8 mouse cellular contexts compared by ENCODE assay signal in genomic region chr9:120377726-120378125, GRCm38 (mm10).
DNase-seq lines count a peak whose midpoint lies in the region; ATAC-seq and TF ChIP-seq lines count a peak whose summit lies in the region.
"Had no signal": no experiment of that assay in that cellular context is flagged by ENCODE, and none has a peak within 500 bp of the region (broad histone marks: within the 10 kb centered on the region; RNA-seq: fewer than 3 reads in every experiment).

No protein-coding gene starts in this region.

- DNase-seq in left cerebral cortex, adult 18-20 months (ENCODE audit: low spot score in 2 of 2): peak; percentile 49 to 68
- DNase-seq in left cerebral cortex, postnatal 36 days (ENCODE audit: low spot score in 2 of 2): no peak
- DNase-seq in Muller cell, postnatal 12 days (ENCODE audit: inconsistent ontology term): peak; percentile 49
- DNase-seq in brain, adult 2 months (ENCODE audit: low read depth, low spot score): peak; percentile 85
- peak; percentile 67 for DNase-seq in forelimb bud, embryonic 11.5 days (ENCODE audit: low read depth, low spot score)
- peak in 2 of 3 experiments; percentile 2 to 7 for DNase-seq in liver, embryonic 14.5 days (ENCODE audit: low read depth in 3 of 3, low spot score in 3 of 3)
- DNase-seq in retina, postnatal 1 day: peak; percentile 77

- H3K4me3 ChIP-seq in liver, embryonic 14.5 days (ENCODE audit: insufficient read depth in 1 of 2, low read depth in 2 of 2, low read length in 2 of 2): no peak overlapping the region
- H3K4me3 ChIP-seq: neural tube, embryonic 12.5 days had no signal

- peak; percentile 76 for TF ChIP-seq CTCF in liver, embryonic 14.5 days (IDR thresholded peaks at IDR 0.05; ENCODE audit: low read depth)

- H3K27ac ChIP-seq in liver, embryonic 14.5 days: no peak overlapping the region
- H3K27ac ChIP-seq: neural tube, embryonic 12.5 days had no signal

- no peak for TF ChIP-seq EP300 in liver, embryonic 14.5 days (IDR thresholded peaks at IDR 0.05; ENCODE audit: low read depth)

- H3K4me1 ChIP-seq in liver, embryonic 14.5 days (replicated peaks; ENCODE audit: control insufficient read depth in 2 of 2, insufficient read depth in 2 of 2, low read length in 1 of 2): no peaks in the 10 kb centered on the region

- no peaks in the 10 kb centered on the region for H3K9me3 ChIP-seq in liver, embryonic 14.5 days (ENCODE audit: control insufficient read depth, low read length)

- 18% methylated on average over 11 of the region's 11 CpGs for WGBS in liver, embryonic 14.5 days (ENCODE audit: insufficient replicate concordance)

- no peak overlapping the region for H3K4me2 ChIP-seq in liver, embryonic 14.5 days (ENCODE audit: low read depth)
- H3K4me2 ChIP-seq: neural tube, embryonic 12.5 days had no signal

- no peaks in the 10 kb centered on the region for H3K27me3 ChIP-seq in liver, embryonic 14.5 days (ENCODE audit: control insufficient read depth, insufficient read depth, low read length)
- H3K27me3 ChIP-seq: neural tube, embryonic 12.5 days had no signal

- intact Hi-C loops in left cerebral cortex, postnatal 36 days (cut with DNase I): loop anchor here (2.0 to 5.0 kb wide), 3 partner anchors 75 to 235 kb away; no protein-coding TSS in a partner anchor

- H3K36me3 ChIP-seq in liver, embryonic 14.5 days (replicated peaks; ENCODE audit: control insufficient read depth, insufficient read depth, low read depth): no peaks in the 10 kb centered on the region
- H3K36me3 ChIP-seq: neural tube, embryonic 12.5 days had no signal

- ATAC-seq in liver, embryonic 14.5 days (ENCODE audit: insufficient read depth): no peak

- H3K9ac ChIP-seq in liver, embryonic 14.5 days (replicated peaks): no peak overlapping the region
- H3K9ac ChIP-seq: neural tube, embryonic 12.5 days had no signal

Comparison
In these comparisons a context has a peak if more than half of its experiments do, and no peak if none do; other contexts are left out.
1. DNase-seq: peak in left cerebral cortex, adult 18-20 months (2 of 2), Muller cell, postnatal 12 days (single experiment), brain, adult 2 months (single experiment), forelimb bud, embryonic 11.5 days (single experiment), liver, embryonic 14.5 days (2 of 3) and retina, postnatal 1 day (single experiment); none in left cerebral cortex, postnatal 36 days (0 of 2).